Mouse (Mus musculus) embryonic fibroblast, embryonic 13.5 days (primary cell): ENCODE measurements around the gene Hcn3. TPM values are rescaled to one million over a fixed set of nuclear protein-coding genes. Genes with fewer than 3 reads are reported as not detected.

Experiments used
- H3K27ac ChIP-seq: 2 replicates; pipeline ENCODE4 v1.5.1; 2012; ENCODE audit warnings: low read length, control low read depth, inconsistent platforms; ENCODE audit not compliant: insufficient read depth
- H3K4me1 ChIP-seq: 2 replicates; pipeline ENCODE4 v1.6.1; 2011; ENCODE audit warnings: low read length; ENCODE audit not compliant: control insufficient read depth, insufficient read depth
- H3K4me3 ChIP-seq: 2 replicates; pipeline ENCODE4 v1.5.1; 2011; ENCODE audit warnings: mild to moderate bottlenecking, control low read depth, low read length; ENCODE audit not compliant: insufficient read depth
- CTCF ChIP-seq: IDR thresholded peaks from 2 replicates; pipeline ENCODE4 v1.5.1; 2011; ENCODE audit warnings: mild to moderate bottlenecking, control low read depth, low read length, moderate library complexity, borderline replicate concordance; ENCODE audit not compliant: insufficient read depth
- POLR2A ChIP-seq: IDR thresholded peaks from 2 replicates; pipeline ENCODE4 v1.6.1; 2011; ENCODE audit warnings: low read depth, mild to moderate bottlenecking, control low read depth, low read length, moderate library complexity
- polyA plus RNA-seq: library from polyadenylated mRNA; stranded (reverse); fragments of >200 nt; gene quantifications from 2 replicates; pipeline ENCODE4 v1.2.4, GENCODE M21; 2011; ENCODE audit warnings: low read depth; ENCODE audit not compliant: missing spikeins, insufficient read length

Hcn3 gene
- 0.32 and 1.0 TPM in 2 replicates for polyA plus RNA-seq

DNA sequence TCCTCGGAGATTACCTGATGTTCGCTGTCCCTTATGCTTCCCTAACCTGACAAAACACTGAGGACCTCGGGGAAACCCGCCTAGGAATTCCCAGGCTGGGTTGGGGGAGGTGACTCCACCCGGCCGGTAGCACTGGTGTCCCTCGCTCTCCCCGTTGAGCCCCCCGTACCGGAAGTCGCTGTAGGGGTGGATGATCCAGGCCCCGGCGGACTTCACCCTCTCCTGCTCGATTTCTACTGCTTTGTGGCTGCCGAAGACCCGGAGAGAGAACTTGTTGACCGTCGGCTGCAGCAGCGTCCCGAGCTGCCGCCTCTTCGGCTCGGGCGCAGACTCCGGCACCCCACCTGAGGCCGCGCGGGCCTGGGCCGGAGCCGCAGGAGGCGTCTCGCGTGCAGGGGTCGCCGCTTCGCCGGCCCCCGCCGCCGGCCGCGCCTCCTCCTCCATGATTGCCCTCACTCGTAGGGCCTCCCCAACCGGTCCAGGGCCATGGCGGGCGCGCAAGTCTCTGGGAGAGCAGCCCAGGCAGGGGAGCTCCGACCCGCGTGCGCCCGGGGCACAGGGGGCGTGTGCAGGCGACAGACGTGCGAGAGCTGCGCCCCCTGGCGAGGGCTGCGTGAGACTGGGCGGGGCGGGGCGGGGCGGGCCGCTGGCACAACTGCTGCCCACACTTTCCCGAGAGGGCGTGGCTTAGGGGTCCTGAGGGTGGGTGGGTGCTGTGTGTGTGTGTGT is at the start of gene Hcn3:
Gene Hcn3 (minus strand): TSS at position 581 of the 729 bp plus-strand sequence.
- Histone ChIP-seq H3K27ac (no peak within 1 kb of the TSS), H3K4me3 (peak within 1 kb of the TSS; percentile 29), H3K4me1 (peaks cover 4% of the 10 kb centered on the region; the same call in 1 of the 2 replicates)
- TF ChIP-seq CTCF (peak; percentile 53; the same call in 1 of the 2 replicates), POLR2A (no peak)

DNA sequence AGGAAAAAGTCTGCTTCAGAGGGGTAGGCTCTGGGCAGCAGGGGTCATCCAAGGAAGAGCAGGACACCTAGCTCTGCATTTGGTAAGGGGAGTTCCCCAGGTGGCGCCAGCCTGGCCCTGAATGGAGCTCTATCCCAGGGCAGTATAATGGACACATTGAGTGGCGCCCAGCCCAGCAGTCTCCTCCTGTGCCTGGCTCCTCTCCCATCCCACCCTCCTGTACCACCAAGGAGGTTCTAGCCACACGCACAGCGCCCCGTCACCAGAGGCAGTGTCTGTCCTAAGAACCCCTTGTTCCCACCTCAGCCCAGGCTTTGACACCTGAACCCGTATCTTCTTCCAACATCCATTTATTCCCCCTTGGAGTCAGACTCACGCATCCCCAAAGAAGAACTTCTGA is 49.7 kb upstream of the Hcn3 start:
- no peak overlapping the region for H3K27ac ChIP-seq
- TF ChIP-seq CTCF (no peak), POLR2A (no peak)

DNA sequence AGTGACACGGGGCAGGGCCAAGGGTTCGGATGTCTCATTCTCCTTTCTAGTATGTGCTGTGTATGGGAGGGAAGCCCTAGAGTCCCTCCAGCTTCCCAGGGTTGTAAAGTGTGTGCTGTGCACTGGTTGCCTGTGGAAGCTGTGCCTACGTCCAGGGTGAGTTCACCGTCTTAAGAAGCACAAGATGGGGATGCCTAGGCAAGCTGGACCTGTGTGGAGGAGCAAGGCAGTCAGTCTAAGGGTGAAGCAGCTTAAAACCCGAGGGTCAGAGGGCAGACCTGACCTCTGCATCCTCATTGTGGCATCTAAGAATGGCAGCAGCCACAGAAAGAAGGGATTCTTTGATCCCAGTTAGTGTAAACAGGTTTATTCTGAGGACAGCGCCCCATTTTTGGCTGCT is 48.7 kb upstream of the Hcn3 start:
- Histone ChIP-seq H3K4me3 (no peak overlapping the region), H3K27ac (no peak overlapping the region), H3K4me1 (peaks cover 5% of the 10 kb centered on the region; the same call in 1 of the 2 replicates)
- TF ChIP-seq CTCF (no peak), POLR2A (no peak)

More for the DNA sequence above, 49.7 kb upstream of the Hcn3 start:
- H3K4me1 ChIP-seq = peaks cover 5% of the 10 kb centered on the region; the same call in 1 of the 2 replicates
- H3K4me3 ChIP-seq = no peak overlapping the region

DNA sequence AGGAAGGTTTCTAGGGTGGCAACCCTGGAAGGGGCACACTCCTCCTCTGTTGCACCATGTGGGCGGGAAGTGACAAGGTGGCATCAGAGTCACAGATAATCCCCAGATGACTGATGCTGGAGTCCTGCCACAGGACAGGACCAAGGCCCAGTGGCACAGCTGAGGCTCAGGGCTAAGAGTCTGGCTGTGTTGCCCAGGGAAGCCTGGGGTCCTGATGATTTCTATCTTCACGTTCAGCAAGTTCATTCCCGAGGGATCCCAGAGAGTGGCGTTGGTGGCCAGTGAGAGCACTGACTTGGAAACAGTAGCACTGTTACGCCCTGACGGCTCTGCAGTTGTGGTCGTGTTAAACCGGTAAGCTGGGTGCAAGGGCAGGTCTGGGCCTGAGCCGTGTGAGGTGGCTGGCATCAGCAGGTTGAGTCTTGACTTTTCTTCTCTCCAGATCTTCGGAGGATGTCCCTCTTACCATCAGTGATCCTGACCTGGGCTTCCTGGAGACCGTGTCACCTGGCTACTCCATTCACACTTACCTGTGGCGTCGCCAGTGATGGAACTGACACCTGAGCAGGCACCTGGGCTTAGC is 48.2 kb upstream of the Hcn3 start:
- Histone ChIP-seq H3K4me1 (peaks cover 5% of the 10 kb centered on the region; the same call in 1 of the 2 replicates), H3K4me3 (no peak overlapping the region), H3K27ac (no peak overlapping the region)
- TF ChIP-seq CTCF (no peak), POLR2A (no peak)

DNA sequence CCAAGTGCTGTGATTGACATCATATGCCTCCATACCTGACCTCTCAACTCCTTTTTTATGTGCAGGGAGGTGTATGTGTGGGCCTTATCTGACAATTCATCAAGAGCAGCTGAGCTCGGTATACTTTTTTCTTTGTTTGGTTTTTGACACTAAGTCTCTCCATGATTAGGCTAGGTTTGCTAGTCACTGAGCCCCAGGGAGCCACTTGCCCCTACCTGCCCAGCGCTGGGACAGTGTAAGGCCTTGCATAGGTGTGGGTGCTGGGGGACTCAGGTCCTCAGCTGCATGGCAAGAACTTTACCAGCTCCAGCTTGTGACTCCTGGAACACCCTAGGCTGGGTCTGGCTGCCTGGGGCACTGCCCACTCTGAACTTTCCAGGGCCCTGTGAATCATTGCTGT is 46.7 kb upstream of the Hcn3 start:
- Histone ChIP-seq H3K27ac (no peak overlapping the region), H3K4me1 (no peaks in the 10 kb centered on the region)
- no peak for TF ChIP-seq CTCF
- TF ChIP-seq POLR2A = no peak

DNA sequence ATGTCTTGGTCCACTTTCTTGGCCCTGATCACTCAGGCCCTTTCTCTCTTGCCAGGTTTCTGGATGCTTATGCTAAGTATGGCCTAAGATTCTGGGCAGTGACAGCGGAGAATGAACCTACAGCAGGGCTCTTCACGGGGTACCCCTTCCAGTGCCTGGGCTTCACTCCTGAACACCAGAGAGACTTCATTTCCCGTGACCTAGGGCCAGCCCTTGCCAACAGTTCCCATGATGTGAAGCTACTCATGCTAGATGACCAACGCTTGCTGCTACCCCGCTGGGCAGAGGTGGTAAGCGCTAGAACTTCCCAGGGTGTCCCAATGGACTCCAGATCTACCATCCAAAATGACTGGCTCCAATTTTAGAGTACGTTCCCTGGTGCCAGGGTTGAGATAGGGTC is 46.1 kb upstream of the Hcn3 start:
- no peak for TF ChIP-seq POLR2A
- TF ChIP-seq CTCF = no peak
- H3K27ac ChIP-seq = no peak overlapping the region
- H3K4me1 ChIP-seq = no peaks in the 10 kb centered on the region
- H3K4me3 ChIP-seq = no peak overlapping the region

More for the DNA sequence above, 46.7 kb upstream of the Hcn3 start:
- H3K4me3 ChIP-seq = no peak overlapping the region

DNA sequence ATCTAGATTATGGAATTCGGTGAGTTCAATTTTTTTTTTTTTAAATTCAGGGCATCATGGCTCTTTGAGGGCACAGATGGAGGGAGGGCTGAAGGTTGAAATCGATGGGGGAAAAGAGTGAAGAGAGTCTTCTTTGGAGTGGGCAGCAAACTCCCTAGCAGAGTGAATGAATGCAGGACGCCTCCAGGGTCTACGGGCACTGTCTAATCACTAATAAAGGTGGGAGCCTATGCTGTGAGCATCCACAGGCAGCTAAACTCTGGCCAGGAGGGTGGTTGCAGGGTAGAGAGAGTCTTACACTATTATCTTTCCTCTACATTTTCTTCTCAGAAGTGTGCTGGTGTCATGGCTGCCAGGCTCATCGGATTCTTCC is 43.1 kb upstream of the Hcn3 start:
- H3K27ac ChIP-seq = no peak overlapping the region
- TF ChIP-seq POLR2A (no peak), CTCF (no peak)
- H3K4me3 ChIP-seq = peak overlapping the region; percentile 88
- no peaks in the 10 kb centered on the region for H3K4me1 ChIP-seq

DNA sequence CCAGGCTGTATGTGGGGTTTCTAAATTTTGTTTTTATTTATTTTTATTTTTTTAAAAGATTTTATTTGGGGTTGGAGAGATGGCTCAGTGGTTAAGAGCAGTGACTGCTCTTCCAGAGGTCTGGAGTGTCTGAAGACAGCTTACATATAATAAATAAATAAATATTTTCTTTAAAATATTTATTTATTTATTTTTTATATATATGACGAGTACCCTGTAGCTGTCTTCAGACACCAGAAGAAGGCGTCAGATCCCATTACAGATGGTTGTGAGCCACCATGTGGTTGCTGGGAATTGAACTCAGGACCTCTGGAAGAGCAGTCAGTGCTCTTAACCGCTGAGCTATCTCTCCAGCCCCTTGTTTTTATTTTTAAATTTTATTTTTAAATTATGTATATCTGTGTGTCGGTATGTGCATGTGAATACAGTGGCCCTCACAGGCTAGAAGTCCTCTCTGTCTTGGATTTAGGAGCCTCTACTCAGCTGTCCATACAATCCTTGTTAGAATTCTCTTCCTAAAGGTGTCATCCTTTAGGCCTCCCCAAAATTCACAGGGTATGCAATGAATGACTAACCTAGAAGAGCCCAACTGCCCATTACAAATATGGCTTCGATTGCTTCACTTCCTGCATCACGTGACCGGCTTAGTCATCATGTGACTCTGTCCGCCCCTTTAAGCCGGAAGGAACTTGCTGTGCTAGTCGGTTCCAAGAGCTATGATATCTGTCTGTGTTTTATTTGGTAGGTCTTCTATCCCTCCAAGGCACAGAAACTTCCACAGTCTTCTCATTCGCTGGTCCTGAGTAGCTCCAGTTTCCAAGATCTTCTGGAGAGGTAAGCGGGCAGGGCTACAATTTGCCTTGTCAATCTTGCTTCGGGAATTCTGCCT is 42.5 kb upstream of the Hcn3 start, which contains the start of gene Gba:
Gene Gba (plus strand): TSS at position 676 of the 889 bp plus-strand sequence.
- no peak within 1 kb of the TSS for H3K27ac ChIP-seq
- peak within 1 kb of the TSS; percentile 88 for H3K4me3 ChIP-seq
- TF ChIP-seq CTCF = no peak
- TF ChIP-seq POLR2A = peak; percentile 70
- no peaks in the 10 kb centered on the region for H3K4me1 ChIP-seq

DNA sequence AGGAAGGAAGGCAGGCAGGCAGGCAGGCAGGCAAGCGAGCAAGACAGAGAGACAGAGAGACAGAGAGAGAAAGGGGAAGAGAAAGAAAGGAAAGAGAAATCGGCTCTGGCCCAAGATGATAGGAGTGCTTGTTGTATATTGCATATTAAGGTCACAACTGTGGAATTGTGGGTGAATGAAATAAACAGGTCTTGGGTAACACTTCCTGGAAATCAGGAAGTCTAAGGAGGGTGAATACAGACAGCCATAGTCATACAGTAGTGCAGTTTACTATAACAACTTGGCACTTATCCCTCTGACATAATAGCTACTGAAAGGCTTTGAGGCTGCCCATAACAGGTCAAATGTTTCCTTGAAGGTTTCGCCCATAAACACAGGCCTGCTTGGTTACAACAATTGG is 39.8 kb upstream of the Hcn3 start:
- no peaks in the 10 kb centered on the region for H3K4me1 ChIP-seq
- no peak overlapping the region for H3K27ac ChIP-seq
- H3K4me3 ChIP-seq = no peak overlapping the region
- TF ChIP-seq POLR2A = no peak
- no peak for TF ChIP-seq CTCF
